Mouse (Mus musculus): ENCODE measurements at regions not wholly inside any gene's neighbourhood (a gene's known extent, or its start where the extent isn't known, plus 50 kb on each side); places are given as distances from the start of the nearest gene placed in this dataset.

DNA sequence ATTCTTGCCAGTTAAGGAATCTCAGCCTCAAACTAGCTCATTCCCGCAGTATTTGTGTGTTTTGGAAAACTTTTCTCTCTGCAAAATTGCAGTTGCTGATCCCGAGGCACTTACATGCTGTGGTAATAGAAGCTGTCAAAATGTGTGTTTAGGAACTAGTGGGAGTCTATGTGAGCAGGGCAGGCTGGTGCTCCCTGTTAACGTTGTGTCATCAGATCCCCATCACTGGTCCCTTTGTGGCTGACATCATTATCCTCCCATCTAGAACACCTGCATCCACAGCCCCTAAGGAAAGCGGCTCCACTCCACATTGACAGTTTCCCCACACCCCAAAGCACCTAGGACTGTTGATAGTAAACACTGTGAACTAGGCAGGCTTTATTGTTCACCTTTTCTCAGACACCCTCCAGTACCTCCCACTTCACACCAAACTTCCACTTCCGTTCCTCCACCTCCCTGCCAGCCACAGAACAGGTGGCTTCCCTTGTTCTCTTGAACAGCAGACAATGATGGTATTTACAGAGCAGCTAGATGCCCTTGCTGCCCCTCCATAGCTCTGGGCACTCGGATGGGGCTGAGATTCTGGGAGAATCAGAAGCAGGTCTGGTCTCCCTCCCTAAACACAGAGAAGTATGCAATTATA is 275.8 kb downstream of the Gm19410 start:
- no peak for DNase-seq

DNA sequence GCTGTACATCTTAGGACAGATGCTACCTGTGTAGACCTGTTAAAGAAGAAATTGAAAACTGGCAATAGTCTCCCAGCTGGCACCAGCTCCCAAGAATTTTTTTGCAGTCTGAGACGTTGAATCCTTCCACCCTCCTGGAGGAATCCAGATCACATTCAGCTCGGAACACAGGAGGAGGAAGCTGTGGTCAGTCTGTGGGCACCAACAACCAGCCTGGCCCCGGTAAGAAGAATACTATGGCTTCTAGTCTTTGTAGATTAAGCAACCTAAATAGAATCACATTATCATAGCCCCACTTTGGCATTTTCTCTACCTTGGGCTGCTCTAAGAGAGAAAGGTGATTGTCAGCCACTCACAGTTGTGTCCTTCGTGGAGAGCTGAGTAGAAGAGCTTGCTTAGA is 277.0 kb downstream of the Gm19410 start:
- no peak for DNase-seq

Small RNA genes in the stretch of these regions (microRNA-seq; reads per million reads assigned to microRNA genes)
- gene Gm22030, result 0 reads per million in 2 experiments
